Mouse (Mus musculus): ENCODE data around the gene St6galnac3.

DNA sequence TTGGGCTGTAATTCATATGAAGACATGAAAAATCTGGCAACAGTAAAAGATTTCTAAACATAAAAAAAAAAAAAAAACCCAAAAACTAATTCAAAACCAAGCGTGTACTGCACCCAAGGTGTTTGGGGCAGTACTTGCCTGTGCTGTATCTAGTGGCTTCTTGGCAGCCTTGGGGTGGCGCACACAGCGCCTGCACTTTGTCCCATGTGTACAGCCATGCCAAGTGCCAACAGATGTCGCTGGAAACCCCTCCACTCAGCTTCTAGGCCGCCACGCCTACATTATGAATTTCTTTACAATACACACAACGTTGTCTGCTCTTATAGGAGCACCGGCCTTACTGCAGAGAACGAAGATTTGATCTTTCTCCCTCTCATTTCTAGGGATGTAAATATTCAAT, 130.4 kb downstream of the St6galnac3 start:
- no peak for TF ChIP-seq POLR2A (IDR thresholded peaks at IDR 0.05; ENCODE audit: low read depth, low read length)
- TF ChIP-seq CTCF (conservative IDR thresholded peaks at IDR 0.05; ENCODE audit: insufficient read depth, insufficient read length, low read depth, low read length) = no peak
